Mouse (Mus musculus) A20 (cell line): ENCODE measurements around the gene Mrpl34.
"Not testable (repeated sequence)": the region's sequence is repeated elsewhere in the genome, so short reads cannot be mapped to it uniquely, and the experiment has no call there.

Source experiments
- DNase-seq: peaks from one replicate; pipeline ENCODE4 v3.0.0-alpha.2; 2011; ENCODE audit warnings: low read depth, low spot score

The Mrpl34 gene

DNA sequence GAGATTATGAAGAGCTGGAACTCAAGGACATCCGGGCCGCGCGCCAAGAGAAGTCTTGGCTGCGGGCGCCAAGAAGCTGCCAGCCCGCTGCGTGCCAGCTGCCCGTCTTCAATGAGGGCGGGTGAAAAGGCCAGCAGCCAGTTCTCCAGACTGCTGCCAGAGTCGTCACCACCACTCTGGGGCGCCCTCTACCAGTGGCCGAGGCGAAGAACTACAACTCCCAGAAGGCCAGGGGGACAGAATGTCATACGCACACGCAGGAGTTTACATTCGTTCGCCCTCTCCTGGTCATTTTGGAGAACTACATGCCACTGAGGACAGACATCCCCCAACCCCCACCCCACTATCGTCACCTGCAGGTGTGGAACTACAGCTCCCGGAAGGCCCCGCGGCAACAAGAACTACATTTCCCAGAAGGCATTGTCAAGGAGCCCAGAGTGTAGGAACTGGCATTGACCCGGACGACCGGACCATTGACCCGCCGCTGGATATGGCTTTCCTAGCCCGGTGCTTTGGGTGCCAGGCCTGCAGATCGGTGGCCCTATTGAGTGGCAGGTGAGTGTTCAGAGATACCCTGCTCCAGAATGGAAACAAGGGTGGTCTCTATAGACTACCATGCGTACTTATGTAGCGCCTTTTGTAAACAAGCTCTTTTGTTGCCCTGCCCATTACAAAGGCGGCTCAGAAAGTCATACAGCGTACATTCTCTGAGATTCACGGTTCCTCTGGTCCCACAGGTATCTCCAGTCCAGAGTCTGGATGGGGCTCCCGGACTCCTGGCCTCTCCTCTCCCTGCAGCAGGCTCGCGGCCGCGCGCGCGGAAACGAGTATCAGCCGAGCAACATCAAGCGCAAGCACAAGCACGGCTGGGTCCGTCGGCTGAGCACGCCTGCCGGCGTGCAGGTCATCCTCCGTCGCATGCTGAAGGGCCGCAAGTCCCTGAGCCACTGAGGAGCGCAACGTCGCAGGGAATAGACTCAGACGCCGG lies at the start of gene Mrpl34:
TSS of gene Mrpl34 (plus strand) at position 447 of the 988 bp plus-strand sequence.
- DNase-seq, result peak; percentile 100

DNA sequence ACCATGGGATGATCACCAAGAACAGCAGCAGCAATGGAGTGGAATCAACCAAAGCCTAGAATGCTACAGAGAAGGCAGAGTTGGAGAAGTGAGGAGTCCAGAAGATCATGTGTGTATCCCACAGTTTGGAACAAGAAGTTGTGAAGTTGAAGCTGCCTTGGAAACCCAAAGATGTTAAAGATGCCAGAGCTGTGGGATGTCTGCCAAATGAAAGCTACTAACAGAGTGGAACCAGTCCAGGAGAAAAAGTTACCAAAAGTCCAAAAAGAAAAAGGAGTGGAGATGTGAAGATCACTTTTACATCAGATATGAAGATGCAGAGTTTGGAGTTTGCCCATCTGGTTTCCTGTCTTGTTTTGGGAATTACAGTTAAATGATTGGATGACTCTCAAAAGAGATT lies 42.6 kb upstream of the Mrpl34 start:
- DNase-seq, result no peak

DNA sequence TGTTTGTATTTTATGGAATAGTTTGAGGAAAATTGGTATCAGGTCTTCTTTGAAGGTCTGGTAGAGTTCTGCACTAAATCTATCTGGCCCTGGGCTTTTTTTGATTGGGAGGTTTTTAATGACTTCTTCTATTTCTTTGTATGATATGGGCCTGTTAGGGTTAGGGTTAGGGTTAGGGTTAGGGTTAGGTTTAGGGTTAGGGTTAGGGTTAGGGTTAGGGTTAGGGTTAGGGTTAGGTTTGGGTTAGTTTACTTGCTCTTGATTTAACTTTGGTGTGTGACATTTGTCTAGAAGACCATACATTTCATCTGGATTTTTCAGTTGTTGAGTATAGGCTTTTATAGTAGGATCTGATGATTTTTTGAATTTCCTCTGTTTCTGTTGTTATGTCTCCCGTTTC lies 31.8 kb upstream of the Mrpl34 start:
- DNase-seq, result not testable (repeated sequence)

DNA sequence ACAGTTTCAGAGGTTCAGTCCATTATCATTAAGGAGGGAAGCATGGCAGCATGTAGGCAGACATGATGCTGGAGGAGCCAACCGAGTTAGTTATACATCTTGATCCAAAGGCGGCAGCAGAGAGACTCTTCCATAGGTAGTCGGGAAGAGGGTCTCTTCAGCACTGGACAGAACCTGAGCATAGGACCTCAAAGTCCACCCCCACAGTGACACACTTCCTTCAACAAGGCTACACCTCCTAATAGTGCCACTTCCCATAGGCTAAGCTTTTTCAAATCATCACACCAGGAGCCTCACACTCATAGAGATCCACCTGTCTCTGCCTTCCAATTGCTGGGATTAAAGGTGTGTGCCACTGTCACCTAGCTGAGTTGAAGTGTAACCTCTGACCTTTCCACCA lies 27.7 kb upstream of the Mrpl34 start:
- DNase-seq, result no peak

DNA sequence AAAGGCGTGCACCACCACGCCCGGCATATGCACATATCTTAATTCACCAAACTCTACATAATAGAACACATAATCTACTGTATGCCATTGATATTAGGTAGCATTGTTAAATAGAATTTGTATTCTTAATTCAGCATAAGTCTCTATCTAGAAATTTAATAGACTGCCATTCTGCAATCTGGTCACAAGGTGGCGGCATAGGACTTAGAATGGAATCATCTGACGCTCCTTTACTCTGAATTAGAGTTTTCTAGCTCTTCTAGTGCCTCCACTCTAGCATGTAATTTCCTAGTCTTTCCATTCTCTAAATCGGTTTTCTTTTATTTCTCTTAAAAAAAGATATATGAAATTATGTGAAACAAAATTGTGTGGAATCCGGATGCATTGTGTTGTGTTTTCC lies 23.4 kb upstream of the Mrpl34 start:
- DNase-seq, result peak; percentile 72

DNA sequence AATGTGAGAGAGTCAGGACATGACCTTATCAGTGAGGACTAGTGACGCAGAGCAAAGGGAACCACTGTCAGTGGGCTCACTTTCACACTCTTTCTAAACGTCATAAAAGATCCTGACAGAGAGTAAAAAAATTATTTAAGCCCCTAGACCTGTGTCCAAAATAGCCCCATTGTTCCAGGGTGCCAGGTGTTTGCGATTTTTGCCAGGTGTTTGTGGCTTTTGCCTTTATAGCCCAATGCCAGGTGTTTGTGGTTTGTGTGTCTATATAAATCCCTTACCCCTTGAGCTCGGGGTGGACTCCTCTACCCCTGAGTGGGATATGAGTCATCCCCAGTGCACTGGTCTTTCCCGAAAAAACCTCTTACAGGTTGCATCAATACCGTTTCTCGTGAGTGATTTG lies 19.7 kb upstream of the Mrpl34 start:
- DNase-seq, result peak; percentile 78

DNA sequence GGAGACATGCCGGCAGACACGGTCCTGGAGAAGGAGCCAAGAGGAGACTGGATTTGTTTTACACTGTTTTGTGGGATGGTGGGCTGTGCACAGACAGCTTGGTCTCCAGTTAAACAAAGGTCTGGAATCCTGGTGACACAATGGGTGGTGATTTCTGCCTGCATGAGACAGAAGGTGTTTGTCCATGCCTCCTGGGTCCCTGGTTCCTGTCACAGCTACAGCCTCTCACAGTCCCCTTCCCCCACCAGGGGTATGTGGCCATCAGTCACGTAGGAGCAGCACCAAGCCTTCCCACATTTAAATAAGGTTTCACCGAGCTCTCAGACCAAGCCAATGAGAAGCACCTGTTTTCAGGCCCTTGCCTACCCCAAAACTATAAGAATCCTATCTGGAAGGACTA lies 13.4 kb upstream of the Mrpl34 start:
- no peak for DNase-seq

DNA sequence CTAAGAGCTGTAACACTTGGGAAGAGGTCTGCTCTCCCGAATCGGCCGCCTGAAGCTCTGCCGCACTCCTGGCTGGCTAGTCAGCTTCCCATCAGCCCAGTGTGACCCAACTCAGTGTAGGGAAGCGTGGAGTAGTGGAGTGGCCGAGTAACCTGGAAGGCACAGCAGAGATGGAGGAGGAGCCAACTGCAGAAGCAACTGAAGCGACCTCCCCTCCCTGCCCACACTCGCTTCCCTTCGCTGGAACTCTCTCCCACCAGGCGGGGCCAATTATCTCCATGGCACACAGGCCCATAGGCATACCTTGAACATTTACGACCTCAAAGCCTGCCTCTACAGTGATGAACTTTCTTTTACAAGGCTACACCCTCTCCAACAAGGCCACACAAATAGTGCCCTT lies 13.0 kb upstream of the Mrpl34 start:
- DNase-seq, result no peak

DNA sequence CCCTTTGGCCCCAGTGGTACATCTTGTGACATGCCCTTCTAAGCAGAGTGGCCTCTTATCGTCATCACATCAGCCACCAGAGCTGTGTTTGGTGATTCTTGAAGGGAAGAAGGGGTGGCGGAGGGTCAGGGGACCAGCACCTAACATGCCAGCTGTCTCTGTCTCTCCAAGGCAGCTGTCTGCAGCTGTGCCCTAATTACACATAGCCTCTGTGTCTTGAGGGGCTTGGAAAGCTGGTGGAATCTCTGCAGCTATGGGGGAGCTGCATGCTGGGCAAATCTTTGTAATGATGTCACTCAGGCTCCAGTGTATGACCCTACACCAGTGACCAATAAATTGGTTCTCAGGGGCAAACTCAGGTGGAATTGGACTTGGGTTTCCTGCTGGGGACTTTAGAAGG lies 12.1 kb upstream of the Mrpl34 start:
- DNase-seq, result no peak

DNA sequence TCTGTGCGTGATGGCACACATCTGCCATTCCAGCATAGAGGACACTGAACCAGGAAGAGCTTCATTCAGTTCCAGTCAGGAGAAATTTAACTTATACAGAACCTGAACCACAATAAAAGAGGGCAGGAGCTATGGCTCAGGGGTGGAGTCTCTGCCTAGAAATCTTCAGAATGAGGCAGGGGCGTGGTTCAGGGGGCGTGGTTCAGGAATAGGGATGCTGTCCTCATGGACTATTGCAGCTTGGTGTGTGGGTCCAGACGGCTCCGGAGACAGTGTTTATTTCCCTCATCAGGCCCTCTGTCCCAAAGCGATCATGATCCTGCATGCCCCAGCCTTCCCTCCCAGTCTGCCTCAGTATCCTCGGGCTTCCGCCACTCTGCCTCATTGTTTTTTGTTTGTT lies 10.1 kb upstream of the Mrpl34 start:
- no peak for DNase-seq

DNA sequence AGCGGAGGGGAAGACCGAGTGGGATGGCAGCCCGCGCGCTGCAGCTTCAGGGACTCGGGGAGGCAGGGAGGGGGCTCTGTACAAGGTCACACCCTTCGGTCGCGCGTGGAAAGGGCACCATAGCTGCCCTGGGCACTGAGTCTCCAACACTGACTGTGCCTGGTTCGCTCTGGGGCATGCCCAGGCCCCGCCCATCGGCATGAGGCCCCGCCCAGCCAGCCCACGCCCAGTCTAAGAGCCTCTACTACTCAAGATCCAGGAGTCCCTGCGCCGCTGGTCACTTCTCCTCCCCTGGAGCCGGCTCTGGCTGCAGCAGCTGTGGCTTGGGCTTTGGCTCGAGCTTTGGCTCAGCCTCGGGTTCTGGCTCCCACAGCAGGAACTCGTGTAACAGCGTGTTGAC lies 7.9 kb upstream of the Mrpl34 start:
- no peak for DNase-seq

DNA sequence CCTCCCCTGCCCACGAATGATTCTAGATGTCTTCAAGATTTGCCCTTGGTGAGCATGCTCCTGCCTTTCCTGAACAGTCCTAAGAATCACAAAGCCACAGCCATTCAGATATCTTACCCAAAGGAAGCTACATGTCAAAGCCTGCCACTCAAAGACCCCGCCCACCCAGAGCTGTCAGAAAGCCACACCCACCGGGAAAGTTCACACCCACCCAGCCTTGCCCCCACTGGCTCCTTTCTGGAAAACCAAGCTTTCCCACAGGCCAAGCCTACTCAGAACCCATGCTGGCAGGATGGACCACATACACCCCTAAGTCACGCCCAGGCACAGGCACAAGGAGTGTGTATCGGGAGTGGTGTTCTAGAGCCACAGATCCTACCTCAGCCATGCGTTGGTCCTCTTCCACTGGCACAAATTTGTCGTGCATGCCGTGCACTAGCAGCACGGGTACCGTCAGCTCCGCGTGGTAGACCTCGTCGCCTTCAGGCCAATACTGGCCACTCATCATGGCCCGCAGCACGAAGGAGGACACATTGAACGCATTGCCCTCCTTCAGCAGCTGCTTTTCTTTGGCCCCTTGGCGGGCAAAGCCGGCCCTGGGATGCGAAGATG lies 7.0 kb upstream of the Mrpl34 start:
- DNase-seq, result no peak

DNA sequence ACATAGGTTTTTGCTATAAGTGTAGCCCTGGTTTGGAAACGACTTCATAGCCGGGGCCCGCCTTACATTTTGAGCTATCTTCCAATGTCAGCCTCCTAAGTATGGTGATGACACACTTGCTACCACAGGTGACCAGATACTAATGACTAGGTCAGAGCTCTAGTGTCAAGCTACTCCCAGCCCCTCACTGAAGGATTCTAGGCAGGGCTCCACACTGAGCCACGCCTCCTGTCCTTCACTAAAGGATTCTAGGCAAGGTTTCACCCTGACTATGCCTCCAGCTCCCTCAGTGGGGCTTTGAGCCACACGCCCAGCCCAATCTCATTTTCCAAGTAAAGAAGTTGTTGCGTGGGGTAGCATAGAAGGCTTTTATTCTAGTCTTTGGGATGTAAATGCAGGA lies 4.0 kb upstream of the Mrpl34 start:
- DNase-seq, result no peak

DNA sequence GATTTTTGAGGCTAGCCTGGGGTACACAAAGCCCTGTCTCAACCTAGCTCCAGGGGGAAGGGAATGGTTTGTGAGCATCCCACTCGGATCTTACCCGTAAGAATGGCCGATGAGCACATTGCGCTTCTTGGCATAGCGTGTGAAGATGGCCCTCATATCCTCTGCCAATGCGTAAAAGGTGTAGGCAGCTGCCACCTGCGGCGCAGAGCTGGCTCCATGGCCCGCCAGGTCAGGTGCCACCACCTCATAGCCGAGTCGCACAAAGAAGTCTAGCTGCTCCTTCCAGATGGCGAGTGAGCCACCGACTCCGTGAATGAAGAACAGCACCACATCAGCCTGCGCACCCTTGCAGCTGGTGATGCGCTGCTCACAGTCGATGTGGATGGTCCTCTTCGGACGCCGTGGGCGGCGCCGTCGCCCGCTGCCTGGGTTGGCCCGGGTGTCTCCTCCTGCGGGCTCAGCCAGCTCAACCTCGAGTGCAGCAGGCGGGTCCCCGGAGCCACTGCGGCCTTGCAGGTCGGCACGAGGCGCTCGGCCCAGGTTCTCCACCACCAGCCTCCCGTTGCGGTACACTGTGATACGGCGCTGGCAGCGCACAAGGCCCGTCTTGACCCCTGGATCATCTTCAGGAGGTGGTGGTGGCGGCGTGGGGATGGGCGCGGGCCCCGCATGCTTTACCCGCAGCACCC lies 3.5 kb upstream of the Mrpl34 start:
- DNase-seq, result no peak

DNA sequence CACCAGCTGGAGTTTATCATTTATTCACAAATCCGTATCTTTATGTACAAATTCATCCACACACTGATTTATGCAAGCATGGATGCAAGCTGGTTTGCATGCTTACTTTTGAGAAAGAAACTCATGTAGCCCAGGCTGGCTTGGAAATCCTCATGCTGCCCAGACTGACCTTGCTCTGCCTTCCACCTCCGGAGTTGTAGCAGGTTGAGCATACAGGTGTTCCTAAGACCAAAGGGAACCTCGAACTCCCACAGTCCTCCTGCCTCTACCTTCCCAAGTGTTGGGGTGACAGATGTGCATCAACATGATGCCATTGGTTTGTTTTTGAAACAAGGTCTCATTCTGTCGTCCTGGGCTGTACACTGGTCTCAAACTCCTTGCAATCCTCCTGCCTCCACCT lies 2.6 kb upstream of the Mrpl34 start:
- DNase-seq, result no peak

DNA sequence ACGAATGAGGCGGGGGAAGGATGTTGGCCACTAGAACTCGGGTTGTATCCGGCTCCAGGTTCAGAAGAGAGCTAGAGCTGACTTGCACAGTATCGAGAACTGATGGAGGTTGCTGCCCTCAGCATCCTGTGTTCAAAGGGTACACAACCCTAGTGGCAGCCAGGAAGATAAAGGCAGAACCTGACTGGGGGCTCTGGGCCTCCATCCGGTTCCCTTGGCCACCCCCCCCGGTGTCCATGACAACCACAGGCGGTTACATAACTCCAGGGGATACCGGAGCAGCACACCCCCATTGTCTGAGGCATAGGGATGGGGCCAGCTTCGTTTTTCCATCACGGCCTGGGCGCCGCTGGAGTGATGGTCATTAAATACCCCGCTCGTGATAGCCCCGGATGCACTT lies 2.0 kb upstream of the Mrpl34 start:
- peak; percentile 57 for DNase-seq

DNA sequence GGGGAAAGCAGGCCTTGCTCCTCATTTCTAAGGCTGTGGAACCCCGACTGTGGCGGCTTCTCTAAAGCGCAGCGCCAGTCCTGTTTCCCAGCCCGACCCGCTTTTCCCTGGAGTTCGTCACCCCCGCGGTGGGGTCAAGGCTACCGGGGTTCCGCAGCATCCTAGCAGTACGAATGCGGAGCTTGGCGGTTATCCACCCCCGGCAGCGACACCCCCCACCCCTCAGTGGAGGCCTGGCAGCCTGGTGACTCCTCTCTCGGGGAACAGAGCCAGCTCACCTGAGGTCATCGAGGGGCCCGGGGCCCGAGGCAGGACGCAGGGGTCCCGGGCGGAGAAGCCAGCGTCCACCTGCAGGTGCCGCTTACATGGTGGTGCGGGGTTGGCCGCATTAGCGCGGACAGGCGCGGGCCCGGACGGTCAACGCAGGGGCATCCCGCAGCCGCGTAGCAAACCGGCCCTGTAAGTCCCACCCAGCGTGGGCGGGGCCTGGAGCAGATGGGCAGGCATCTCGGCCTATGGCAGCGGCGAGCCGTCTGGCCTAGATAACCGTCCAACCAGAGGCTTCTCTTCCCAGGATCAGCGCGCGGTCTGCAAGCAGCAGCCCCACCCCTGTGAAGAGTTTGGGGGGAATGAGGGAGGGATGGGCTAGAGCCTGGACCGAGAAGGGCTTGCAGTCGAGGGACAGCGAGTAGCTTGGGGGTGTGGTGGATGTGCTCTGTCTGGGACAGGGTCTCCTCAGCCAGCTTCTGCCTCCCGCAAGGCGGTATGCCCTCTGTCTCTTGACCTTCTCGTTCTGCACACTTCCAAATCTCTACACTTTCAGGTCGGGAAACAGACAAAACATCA lies 1.3 kb upstream of the Mrpl34 start, which contains the start of gene Abhd8:
TSS of gene Abhd8 (minus strand) at position 468 of the 846 bp plus-strand sequence.
- peak; percentile 98 for DNase-seq

DNA sequence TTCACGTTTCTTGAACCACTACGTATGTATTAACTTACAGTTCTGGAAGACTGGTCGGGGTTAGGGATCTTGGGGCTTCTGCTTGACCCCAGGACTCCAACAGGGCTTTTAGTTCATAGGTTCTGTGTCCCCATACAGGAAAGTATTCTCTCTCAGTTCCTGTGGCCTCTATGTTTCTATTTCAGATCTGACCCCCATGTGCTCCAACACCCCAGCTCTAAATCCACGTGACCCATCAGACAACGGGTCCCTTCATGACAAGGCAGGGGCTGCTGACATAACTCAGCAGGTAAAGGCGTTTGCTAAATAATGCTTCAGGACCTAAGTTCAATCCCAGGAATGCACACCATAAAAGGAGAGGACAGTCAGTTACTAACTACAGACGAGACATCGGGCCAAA lies 974 bp downstream of the Mrpl34 start:
- DNase-seq, result no peak

DNA sequence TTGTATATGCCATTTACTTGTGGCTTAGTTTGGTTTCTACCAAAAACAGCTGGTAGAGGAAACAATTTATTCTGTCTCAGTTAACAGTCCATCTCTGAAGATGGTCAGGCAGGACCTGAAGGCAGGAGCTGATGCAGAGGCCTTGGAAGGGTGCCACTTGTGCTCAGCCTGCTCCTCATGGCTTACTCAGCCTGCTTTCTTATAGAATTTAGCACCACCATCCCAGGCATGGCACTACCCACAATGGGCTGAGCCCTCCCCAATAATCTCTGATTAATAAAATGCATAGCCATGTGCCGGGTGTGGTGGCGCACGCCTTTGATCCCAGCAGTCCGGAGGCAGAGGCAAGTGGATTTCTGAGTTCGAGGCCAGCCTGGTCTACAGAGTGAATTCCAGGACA lies 1.4 kb downstream of the Mrpl34 start:
- no peak for DNase-seq

DNA sequence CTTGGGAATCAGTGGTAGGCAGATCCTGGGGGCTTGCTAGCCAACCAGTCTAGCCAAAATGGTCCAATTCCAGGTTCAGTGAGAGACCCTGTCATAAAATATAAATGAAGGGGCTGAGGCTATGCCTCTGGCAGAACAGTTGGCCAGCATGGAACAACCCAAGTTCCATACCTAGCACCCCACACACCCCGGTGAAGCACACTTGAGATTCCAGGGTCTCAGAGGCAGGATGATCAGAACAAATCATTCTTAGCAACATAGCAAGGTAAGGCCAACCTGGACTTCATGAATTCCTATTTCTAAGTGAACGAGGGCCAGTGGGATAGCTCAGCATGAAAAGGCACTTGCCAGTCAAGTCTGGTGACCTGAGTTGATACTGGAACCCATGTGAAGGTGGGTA lies 2.4 kb downstream of the Mrpl34 start:
- DNase-seq, result no peak

DNA sequence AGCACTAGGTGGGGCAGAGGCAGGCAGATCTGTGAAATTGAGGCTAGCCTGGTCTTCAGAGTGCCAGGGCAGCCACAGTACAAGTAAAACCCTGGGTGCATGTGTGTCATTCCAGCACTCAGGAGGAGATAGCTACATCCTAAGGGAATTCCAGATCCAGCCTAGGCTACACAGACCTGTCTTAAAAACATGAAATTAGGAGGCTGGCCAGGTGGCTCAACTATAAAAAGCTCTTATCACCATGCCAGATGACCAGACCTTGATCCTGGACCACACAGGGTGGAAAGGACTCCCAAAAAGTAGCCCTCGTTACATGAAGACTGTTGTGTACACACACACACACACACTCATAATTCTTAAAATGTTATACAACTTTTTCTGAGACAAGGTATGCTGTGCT lies 3.2 kb downstream of the Mrpl34 start:
- peak; percentile 14 for DNase-seq
